Mouse (Mus musculus) thymus, postnatal 36 days (tissue): Measurements from ENCODE around the gene Spaca7.
A peak's percentile ranks its signal among the peaks of the same experiment; 100 is the strongest.
"Not testable (repeated sequence)": the region's sequence is repeated elsewhere in the genome, so short reads cannot be mapped to it uniquely, and the experiment has no call there.

Experiments used
- DNase-seq, 2 experiments: peaks; one replicate each; pipeline ENCODE4 v3.0.0; 2022; ENCODE audit warnings: mixed read lengths in 2 of 2

Gene Spaca7

GRCm38 (mm10) chr8:12572814-12573534 lies at the start of gene Spaca7:
Gene Spaca7 (plus strand): TSS chr8:12573029.
- DNase-seq, result no peak

GRCm38 (mm10) chr8:12524279-12524678 lies 48.5 kb upstream of the Spaca7 start:
- no peak for DNase-seq

DNA sequence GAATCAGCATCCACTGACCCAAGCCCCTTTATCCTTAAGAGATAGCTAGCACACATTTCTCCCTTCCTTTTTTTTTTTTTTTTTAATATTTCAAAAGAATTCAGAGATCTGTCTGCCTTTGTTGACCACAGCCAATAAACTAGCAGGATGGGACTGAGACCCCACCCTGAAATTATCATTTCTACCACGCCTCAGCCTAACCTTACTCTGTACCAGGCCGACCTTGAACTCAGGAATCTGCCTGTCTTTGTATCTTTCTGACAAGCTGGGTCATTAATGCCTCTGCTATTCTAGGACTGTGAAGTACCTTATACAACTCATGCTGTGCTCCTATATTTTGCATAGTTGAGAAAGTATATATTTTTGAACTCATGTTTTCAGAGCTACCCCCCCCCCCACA lies 44.2 kb upstream of the Spaca7 start:
- DNase-seq, result no peak

DNA sequence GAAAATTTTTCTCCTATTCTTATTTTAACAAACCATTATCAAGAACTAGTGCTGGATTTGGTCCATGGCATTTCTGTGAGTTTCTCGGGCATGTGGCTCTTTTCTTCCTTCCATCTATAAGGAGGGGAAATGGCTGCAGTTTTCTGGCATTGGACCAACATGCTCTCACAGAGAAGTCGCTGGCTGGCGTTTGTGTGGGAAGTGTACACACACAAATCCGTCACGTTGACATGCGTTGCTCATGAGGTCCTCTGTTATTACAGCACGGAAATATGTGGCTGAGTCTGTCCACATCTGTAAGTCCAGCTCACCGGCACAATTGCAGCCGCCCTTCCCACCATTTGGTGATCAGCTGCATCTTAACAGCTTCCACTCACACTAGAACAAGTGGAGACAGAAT lies 37.2 kb upstream of the Spaca7 start:
- no peak for DNase-seq

GRCm38 (mm10) chr8:12536306-12536705 lies 36.5 kb upstream of the Spaca7 start:
- no peak for DNase-seq

GRCm38 (mm10) chr8:12545236-12545635 lies 27.6 kb upstream of the Spaca7 start:
- no peak for DNase-seq

DNA sequence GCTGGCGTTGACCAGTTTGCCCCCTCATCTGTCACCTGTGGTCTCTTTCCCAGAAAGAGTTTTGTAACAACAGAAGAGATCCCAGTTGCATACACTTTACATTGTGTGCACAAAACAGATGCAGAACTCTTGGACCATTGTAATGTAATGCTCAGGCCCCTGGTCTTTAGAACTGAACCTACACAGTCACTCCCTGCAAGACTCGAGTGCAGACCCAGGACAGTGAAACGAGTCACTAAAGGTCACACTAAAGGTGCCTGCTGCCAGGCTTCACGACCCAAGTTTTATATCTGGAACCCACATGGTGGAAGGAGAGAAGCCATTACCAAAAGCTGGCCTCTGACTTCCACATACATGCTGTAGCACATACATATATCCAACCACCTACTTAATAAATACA lies 27.2 kb upstream of the Spaca7 start:
- DNase-seq, result no peak

DNA sequence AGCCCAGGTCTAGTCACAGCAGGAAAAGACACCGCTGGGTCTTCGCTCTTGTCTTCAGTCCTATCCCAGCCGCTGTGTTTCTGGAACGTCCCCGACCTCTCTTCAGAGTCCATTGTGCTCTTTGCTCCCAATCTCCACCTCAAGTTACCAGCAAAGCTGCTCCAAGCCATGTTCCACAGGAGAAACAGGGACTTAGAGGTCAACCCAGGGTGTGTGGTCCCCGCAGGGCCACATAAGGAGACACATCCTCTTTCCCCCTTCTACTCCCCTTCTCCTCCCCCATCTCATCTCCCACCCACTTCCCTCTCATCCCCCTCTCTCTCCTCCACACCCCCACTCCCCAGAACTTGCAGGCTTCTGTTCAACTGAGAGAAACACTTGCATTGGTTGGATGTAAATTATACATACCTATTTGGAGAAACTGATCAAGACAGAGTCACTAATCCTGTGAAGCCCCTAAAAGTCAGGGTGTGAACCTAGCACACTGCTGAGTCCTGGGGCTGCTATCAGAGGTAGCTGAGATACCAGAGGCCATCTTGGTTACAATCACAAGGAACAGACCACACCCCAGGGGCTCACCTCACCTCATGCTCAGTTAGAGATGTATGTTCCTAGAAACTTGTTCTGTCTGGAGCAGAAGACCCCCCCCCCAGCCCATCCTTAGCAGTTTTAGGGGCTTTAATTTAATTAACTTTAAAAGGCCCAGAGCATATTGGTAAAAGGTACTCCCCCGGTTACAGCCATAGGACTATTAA lies 25.2 kb upstream of the Spaca7 start:
- DNase-seq, result no peak

DNA sequence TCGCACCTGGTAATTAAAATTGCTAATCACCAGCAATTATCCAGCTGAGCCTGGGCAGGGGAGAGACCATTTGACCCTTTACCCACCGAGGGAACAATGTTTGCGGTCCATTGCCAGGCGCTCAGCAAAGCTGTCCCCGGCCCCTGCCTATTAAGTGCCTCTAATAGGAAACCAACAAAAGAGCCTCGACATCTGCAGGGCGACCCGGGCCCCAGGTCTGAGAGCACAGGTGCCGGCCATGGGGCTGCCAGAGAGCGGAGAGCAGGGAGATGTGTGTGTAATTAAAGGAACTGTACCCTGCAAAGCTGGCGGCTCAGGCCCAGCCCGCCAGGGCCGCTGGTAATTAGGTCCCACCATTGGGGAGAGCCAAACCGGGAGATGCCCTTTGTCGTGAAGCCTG lies 24.6 kb upstream of the Spaca7 start:
- no peak for DNase-seq

DNA sequence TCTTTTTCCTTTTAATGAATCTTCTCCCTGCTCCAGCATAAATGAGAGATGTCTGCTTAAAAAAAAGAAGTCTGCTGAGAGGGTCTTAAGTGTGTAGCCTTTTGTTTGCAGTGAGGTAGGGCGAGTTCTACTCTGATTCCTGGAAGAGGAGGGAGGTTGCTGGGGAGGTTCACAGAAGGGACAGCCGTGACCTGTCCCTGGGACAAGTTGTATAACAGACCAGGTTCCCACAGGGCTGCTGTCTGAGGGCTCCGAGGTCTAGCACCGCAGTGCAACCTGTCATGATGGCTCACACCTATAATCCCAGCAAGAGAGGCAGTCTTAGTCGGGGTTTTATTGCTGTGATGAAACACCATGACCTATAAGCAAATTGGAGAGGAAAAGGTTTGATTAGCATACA lies 24.1 kb upstream of the Spaca7 start:
- DNase-seq, result no peak

DNA sequence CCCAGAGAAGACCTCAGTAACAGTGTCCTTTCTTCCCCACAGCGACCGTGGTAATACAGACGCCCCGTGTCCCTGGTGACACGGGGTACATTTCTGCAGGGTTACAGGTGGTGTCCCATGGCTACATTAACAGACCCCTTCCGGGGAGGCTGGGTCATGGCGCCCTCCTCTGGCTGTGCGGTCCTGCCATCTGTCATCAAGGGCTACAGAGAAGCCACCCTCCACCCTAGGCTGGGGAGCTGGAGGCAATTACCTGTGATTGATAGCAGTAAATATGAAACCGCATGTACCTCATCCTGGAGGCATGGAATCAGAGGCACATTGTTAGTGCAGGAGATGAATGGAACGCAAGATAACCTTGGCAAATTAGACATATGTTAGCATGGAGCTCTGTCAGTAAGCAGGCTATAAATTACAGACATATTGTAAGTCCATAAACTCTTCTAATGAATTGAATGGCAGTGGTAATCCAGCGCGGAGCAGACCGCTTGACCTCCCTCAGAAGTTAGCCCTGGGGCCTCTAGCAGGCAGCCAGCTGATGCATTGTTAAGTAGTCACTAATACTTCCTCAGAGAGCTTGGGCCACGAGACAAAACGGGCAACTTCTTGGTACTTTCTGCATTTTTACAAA lies 17.2 kb upstream of the Spaca7 start:
- DNase-seq, result no peak

GRCm38 (mm10) chr8:12558786-12559185 lies 14.0 kb upstream of the Spaca7 start:
- no peak for DNase-seq

DNA sequence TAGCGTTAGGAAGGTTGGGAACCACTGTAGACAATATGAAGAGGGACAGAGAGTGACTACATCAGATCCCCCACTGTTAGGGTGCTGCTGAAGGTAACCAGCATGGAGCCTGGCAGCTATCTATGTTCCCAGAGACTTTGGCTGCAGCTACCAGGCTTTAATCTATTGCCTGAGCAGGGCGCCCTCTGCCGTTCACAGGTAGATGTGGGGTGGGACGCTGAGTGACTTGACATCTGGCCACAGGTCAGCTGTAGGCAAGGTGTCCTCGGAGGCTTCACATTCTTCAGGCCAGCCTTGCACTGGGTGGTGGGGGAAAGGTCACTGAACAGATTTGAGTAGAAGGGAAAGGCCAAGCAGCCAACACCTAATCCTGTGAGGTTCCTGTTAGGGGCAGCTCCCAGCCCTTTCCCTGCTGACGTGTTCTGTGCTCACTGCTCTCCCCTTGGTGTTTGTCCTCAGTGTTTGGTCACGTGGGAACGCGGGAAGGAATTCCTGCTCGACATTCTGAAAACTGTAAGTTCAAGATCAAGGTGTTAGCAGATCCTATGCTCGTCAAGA lies 11.3 kb upstream of the Spaca7 start:
- peak; percentile 27 for DNase-seq

DNA sequence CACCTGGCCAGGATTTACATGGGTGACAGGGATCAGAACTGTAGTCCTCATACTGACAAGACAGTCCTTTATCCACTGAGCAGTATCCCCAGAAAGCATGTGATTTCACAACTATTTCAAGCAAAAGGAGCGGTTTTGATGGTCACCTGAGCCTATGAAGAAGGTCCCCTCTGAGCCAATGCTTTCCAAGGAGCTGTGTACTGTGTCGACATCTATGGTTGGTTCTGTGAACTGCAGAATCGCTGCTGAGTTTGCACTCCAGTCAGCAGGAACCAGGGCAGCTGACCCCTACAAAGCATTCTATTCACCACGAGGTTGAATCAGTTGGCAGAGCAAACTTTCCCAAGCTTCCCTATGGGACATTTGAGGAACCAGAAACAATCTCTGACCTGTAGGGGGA lies 8.5 kb upstream of the Spaca7 start:
- DNase-seq, result no peak

GRCm38 (mm10) chr8:12565488-12565887 lies 7.3 kb upstream of the Spaca7 start:
- no peak for DNase-seq

GRCm38 (mm10) chr8:12566509-12566908 lies 6.3 kb upstream of the Spaca7 start:
- no peak for DNase-seq

- no peak for DNase-seq
Observed at GRCm38 (mm10) chr8:12576003-12576402, 3.2 kb downstream of the Spaca7 start.

- no peak for DNase-seq
Observed at GRCm38 (mm10) chr8:12576739-12577138, 3.9 kb downstream of the Spaca7 start.

- DNase-seq, result not testable (repeated sequence)
Observed at GRCm38 (mm10) chr8:12579339-12579999, 6.6 kb downstream of the Spaca7 start.

DNA sequence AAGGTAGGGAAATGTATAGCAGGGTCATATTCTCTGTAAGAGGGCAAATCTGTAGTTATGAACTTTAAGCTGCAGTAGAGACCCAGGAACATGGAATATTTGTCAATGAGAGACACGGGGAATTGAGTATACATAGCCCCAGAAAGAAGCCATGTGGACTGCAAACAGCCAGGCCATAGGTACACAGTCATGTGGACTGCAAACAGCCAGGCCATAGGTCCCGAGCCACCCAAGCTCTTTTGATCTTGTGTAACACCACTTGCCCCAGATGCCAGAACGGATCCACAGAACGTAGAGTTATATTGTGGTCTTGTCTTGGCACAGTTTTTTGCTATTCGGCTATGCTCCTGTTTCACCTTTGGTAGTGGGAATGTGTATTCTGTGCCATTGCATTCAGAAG lies 11.0 kb downstream of the Spaca7 start:
- no peak for DNase-seq

DNA sequence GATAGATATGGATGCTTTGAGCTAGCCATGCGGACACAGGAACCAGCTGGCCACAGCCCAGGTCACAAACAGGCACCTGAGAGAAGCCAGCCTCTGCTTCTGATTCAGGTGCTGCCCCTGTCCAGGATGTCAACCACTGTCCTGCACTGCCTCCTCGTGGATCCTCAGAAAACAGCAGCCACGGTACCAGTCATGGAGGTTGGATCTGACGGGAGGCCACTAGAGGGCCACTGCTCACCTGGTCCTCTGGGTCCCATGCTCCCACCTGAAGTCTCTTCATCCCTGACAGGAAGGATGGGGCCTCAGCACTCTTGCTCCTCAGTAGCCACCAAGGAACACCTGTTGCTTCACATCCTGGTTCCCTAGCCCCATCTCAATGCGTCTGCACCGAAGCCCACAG lies 34.4 kb downstream of the Spaca7 start:
- DNase-seq, result peak; percentile 76 to 80

DNA sequence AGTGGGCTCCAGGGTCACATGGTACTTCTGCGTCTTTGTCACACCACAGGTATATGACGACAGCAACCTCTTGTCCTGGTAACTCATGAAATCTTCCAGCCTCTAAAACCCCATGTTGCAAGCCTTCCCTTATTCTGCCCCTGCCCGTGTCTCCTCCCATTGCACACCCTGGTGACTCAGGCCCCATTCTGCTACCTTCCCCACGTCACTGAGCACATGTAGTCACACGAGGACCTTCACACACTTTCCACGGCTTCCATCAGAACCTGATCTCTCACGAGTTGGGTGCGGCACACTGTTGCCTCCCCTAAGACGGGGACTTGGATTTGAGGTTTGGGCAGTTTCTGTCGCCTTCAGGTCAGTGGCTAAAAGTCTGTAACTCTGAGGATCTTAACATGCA lies 36.0 kb downstream of the Spaca7 start:
- DNase-seq, result no peak
